Mouse (Mus musculus): ENCODE data around the gene Hal.

The Hal gene

DNA sequence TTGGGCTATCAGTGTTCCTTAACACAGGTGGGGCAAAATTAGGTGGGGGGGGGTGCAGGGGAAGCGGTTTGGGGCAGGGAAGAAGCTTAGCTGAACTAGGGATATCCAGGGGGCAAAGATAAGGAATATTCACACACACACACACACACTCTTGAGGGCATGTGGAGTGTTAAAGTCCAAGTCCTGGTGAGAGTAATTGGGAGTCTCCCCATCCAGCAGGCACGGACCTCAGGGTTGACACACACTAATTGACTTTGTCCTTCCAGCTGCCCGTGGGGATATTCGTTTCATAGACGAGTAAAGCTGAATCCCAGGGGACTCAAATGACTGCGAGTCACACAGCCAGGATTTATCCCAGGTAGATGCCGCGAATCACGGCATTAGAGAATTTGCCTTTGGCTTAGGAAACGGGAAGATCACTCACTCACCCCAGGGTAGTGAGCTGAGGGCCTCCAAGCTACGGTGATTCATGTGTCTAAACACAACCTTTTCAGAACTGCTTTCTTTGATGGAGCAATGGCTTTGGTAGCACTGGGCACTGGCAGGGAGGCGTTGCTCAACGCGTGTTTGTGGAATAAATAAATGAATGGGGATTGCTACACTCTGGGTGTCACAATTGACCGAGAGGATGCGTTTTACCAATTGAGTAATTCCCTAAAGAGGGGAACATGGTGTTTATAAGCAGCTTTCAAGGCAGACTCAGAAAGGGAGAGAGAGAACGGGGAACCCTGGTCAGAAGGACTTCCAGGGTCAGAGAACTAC lies at the start of gene Hal:
Gene Hal, plus strand, starts transcription at position 703 of the 762 bp plus-strand sequence.
- no peak for DNase-seq (ENCODE audit: low read depth)

DNA sequence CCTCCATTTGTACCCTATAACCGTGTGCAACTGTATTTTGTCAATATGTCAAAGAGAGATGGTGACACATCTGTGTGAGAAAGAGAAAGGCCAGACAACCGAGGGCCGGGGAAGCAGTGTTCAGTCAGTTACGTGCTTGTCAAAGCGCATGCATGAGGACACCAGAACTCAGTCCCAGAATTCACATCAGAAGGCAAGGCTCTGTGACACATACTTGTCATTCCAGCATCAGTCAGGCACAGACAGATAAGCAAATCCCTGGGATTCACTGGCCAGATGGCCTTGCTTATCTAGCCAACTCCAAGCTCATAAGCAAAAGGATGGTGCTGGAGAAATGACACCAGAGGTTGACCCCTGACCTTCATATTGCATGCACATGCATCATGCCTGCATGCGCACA lies 47.1 kb upstream of the Hal start:
- no peak for DNase-seq (ENCODE audit: low read depth)

DNA sequence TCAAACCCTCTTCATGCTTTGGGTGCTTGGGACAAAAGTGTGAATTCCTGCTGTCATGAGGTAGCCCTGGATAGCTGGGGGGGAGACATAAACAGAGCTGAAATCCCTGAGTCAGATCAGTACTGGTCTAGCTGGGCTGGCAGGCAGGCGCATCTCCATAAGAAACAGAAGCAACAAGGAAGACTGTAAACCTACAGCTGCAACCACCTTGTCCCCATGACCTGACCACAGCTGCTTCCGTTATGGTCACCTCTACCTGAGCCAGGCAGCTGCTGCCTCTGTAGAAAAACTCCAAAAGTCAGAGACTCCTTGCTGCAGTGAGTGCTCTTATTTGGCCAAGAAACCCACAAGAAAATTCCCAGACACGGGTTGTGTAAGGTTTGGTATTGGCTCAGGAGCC lies 46.4 kb upstream of the Hal start:
- no peak for DNase-seq (ENCODE audit: low read depth)

DNA sequence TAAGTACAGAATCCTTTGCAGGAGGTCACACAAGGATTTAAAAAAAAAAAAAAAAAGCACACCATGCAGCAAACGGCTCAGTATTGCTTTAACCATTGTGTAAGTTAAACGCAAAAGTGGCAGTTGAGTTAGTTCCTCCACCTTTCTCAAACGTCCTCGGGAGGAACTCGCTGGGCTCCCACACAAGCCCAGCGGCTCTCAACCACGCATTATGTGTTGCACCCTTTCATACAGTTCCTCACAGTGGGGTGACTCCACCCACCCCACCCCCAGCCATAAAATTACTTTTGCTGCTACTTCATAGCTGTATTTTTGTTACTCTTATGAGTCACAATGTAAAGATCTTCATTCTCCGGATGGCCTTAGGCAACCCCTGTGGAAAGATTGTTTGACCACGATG lies 44.2 kb upstream of the Hal start:
- DNase-seq (ENCODE audit: low read depth), result no peak

DNA sequence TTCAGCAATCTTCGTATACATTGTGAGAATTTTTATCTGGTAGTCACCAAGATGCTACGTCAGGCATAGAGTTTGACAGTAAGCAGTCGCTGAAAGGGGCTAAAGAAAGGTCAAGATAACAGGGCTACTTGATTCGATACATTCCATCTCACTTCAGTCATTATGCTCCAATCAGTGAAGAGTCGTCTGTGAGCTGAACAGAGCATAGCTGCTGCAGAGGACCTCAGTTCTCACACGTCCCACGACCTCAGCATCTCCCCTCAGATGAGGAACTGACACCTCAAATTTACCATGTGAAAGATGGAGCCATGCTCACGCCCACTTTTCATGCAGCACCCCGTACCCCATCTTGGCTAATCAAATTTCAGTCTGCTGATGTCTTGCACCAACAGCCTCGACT lies 41.2 kb upstream of the Hal start:
- DNase-seq (ENCODE audit: low read depth), result no peak

DNA sequence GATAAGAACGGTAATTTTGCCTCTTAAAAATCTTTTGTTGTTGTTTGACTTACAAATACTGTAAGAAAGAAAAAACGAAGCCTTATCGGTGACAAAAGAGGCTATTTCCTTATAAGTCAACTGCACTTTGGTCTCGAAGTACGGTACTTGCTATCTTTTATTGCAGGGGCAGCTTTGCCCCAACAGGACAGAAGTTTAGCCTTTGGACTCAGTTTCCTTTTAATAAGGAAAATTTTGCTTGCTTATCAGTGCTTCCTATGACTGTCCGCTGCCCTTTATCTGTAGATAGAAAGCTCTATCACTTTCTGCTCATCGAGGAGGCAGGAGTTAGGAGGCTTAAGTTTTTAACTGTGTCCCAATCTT lies 33.9 kb upstream of the Hal start:
- DNase-seq (ENCODE audit: low read depth), result no peak

DNA sequence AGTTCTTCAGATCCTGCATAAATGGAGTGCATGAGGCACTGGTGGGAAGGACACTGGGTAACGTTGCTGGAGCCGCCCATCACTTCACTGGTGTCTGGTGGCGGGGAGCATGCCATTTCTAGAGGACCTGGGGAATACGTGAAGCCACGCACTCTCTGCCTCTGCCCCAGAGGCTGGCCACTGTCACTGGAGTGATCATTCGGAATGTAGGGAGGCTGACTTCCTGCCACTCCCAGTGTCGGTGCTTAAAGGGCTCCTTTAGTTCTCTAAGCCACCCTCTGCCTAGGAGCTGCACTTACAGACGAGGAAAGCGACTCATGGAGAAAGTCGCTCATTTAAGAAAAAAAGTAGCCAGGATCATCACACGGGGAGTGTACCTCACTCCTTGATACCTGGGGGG lies 28.5 kb upstream of the Hal start:
- no peak for DNase-seq (ENCODE audit: low read depth)

DNA sequence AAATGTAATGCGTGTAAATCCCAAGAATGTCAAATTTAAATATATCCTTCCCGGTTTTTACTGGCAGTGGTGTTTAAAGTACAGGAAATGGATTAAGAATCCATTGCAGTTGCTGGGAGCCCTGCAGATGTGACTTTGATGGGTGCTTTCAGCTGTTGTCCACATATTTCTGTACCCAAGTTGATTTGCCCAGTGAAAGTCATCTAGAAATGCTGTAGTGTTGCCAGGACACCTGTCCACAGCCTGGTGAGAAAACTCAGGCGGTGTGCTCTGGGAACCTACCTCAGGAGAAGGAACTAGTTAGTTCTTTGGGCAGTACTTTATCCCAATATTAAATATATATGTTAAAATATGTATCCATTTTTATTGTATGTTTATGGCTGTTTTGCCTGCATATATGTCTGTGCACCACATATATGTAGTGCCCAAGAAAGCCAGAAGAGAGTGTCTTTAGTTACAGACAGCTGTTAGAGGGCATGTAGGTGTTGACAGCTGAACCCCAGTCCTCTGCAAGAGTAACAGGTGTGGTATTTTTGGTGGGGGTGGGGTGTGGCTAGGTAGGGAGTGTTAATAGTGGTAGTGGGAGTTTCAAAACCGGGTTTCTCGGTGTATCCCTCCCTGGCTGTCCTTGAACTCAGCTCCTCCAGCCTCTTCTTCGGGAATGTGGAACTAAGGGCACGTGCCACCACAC lies 25.7 kb upstream of the Hal start:
- DNase-seq (ENCODE audit: low read depth), result no peak

DNA sequence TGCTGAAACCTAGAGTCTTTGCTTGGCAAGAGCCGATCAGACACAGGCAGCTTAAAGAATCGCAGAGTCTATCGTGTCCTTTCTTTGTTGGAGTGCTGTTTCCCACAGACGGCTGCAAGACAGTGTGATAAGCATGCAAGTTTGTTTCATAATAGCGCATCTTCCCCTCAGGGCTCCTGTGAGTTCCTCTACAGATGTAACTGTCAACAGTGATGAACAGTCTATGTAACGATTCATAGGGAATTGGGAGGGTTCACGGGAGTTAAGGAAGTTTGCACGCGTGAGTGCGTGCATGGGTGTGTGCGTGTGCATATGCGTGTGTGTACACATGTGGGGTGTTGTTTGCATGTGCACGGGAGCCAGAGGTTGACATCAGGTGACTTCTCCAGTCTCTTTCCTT lies 25.0 kb upstream of the Hal start:
- DNase-seq (ENCODE audit: low read depth), result no peak

DNA sequence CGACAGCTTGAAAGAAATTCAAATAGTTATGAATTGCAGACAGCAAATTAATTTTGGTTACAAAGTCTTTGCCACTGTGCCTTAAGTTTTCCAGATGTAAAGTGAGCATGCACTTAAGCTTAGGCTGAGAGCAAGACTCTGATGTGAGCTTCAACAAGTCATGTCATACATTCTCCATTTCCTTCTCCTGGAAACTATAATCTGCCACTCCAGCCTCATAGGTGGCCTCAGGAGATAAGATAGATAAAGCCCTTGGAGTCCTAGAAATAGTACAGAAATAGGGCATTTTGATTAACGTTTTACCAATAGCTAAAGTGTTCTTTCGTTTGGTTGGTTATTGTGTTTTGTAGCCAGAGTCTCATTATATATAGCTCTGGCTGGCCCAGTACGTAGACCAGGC lies 21.3 kb upstream of the Hal start:
- DNase-seq (ENCODE audit: low read depth), result no peak

DNA sequence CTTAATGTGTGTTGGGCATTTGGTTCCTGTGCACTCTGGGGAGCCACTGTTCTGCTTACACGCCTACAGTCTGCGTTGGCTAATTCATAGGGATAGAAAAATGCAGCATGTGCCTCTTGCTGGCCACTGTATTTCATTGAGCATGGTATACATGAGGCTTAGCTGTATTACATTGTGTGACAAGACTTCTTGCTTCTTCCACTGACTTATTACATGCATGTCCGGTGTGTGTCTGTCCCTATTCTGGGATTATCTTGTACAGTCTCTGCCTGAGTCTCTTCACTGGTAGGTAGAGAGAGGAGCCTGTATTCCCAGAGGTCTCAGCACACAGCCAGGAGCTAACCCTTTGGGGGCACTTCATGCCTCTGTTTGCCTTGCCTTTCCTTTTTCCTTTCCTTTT lies 20.8 kb upstream of the Hal start:
- no peak for DNase-seq (ENCODE audit: low read depth)

DNA sequence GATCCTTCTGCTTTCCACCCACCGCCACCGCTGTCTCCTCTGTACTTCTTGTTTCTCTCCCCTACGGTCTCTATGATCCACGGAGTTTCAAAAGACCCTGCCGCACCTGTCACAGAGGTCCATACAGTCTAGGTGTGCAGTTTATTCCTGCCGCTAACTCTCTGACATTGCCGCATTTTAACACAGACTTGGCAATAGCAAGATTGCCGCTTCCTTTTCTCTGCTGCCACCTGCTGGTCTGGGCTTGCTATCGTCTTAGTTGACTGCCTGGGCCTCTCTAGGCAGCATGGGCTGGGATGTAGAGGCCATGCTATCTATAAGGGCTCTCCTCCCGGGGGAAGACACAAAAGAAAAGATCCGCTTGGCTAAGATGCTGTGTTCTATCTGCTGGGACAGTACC lies 17.2 kb upstream of the Hal start:
- DNase-seq (ENCODE audit: low read depth), result peak; percentile 71

DNA sequence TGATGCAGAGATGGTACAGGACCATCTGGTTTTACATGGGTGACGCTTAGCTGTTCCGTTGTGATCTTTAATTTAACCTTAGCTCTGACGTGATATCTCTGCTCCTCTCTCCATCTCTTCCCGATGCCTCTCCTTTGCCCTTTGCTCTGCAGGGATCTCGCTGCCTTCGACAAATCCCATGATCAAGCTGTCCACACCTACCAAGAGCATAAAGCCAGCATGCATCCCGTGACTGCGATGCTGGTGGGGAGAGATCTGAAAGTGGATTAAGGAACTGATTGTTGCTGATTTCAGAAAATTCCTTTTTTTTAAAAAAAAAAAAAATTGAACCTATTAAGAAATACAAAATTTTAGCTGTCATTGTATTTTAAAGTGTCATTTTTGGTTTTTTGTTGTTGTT lies 4.1 kb upstream of the Hal start:
- DNase-seq (ENCODE audit: low read depth), result no peak

DNA sequence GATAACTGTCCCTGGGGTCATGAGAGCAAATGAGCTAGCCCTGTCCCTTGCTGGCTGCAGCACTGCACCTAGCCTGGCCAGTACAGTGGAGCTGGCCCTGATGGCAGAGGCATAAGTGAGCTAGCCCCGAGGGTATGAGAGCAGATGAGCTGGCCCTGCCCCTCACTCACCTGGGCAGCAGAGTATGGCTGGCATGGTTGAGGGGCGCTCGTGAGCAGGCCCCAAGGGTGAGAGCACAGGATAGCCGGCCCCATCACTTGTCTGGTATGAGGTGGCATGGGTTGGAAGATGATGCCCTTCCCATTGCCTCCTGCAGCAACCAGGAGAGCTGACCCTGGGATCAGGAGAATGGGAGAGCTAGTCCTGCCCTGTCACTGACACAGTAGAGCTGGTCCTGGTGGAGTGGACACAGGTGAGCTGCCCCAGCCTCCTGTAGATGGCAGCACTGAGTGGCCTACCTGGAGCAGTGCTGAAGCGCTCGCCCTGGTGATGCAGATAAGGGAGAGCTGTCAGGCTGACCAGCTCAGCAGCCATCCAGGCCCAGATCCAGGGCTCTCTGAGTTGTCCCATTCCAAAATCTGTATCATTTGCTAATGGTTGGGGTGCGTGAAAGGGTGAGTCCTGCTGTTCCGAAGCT lies 3.4 kb upstream of the Hal start:
- DNase-seq (ENCODE audit: low read depth), result peak; percentile 16

DNA sequence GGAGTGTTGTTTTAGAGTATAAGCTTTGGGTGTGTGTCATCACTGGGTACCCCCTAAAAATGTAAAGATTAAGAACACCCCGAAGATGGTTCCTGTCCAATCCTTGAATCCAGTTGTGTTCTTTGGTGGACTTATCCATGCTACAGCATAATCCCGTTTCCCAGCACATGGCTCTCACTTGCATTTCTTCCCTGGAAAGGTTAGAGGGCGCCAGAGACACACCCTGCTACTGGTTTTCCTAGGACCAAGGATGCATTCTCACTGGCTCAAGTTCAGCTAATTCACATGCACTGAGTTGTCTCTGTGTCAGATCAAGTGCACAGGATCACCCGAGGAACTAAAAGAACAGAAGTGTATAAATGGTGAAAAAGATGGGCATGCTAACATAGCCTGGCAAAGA lies 1.9 kb upstream of the Hal start:
- no peak for DNase-seq (ENCODE audit: low read depth)

DNA sequence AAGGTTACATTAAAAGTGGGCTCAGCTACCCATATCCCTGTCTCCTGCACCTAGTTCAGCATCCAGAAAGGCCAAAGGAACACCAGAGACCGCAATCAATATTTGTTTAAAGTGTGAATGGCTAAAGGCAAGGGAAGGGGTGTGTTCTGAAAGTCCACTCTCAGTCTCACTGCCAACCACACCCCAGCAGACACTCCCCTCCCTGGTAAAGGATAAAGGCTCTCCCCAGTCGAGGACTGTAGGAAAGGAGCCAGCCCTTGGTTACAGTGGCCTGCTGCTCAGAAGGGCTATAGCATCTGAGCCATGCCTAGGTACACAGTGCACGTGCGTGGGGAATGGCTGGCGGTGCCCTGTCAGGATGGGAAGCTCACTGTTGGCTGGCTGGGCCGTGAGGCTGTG lies 259 bp downstream of the Hal start:
- no peak for DNase-seq (ENCODE audit: low read depth)

DNA sequence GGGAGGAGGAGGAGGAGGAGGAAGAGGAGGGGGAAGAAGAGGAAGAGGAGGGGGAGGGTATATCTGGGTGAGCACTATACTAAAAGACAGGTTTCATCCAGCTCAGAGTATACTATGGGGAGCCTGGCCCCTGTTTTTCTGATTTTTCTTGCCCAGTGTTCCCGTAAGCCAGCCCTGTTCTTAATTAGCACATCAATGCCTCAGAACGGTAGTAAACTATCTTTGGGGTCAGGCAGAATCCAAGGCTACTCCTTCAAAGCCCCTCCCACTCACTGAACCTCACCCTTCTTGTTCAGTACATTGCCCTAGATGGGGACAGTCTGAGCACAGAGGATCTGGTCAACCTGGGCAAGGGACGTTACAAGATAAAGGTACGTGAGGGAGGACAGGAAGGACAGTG lies 1.9 kb downstream of the Hal start:
- DNase-seq (ENCODE audit: low read depth), result no peak

DNA sequence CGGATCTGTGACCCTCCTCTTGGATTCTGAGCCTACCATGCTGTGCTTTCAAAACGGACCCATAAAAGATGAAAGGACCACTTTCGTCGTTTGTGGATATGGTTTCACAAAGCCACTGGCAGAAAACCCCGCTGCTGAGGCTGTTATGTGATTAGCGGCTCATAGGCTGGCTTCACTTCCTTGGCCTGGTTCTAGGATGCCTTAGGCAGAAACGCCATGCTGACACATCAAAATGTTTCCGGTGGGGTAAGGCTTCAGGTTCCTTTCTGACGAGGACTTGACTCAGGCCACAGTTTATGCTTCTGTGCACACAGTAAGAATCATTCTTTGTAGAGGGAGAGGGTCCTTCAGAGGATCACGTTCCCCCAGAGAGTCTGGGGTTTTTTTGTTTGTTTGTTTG lies 12.3 kb downstream of the Hal start:
- no peak for DNase-seq (ENCODE audit: low read depth)

DNA sequence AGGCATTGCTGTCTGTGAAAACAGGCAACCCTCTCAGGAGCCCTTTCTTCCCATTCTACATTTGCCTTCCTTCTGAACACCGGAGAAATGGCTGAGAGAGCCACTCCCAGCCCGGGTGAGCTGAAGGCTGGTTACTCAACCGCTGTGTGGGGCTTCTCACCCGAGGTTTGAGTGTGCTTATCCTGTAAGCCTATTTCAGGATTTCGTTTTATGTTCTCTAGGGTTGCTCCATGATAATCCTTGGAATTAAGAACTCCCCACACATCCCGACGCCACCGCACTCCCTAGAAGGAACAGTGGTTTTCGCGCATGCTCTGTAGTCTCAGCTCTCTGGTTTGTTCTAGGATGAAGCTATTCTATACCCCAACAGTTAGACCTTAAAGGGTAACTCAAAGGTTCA lies 12.8 kb downstream of the Hal start:
- DNase-seq (ENCODE audit: low read depth), result no peak

DNA sequence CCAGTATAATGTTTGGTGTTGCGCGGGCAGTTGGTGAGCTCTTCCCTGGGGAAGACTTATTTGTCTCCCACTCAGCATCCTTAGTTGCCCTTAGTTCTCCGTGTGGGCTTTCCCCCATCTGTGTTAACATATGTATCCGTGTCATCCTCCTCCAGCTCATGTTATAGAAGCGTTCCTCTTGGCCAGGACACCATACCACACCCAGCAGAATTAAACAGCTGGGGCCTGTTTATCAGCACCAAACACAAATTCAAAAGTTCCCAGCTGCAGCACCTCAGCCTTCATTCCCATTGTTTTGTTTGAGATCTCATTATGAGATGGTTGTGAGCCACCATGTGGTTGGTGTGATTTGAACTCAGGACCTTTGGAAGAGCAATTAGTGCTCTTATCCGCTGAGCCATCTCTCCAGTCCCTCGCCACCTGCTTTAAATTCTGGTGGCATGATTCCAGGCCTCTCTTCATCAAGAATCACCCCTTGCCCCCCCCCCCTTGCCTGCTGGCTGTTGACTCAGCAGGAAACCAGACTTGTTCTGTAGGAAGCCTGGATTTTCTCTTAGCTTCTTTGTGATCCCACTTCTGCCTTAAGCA lies 19.9 kb downstream of the Hal start:
- DNase-seq (ENCODE audit: low read depth), result no peak

DNA sequence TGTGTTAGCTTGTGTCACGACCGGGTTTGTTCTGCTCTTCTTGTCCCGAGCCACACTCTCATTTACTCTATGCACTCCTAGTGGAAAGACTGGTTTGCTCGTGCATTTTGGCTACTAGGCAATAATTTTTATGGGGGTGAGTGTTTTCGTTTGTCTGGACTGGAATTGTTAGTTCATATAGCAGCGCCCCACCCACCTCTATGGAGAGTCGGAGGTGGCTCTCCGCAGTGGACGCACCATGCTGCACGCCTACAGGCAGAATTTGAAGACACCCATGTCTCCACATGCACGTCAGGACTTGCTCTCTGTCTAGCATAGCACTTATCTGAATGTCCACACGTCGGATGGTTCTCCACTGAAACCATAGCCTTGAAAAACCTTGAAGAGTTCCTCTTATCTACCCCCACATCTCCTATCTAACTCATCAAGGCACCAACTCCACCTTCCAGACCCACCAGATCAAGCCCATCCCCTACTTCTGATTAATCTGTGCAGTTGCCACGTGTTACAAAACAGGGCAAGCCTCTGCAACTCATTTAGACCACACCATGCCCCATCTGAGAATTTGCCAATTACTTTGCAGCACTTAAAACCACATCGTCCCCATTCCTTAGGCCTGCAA lies 21.1 kb downstream of the Hal start:
- no peak for DNase-seq (ENCODE audit: low read depth)

DNA sequence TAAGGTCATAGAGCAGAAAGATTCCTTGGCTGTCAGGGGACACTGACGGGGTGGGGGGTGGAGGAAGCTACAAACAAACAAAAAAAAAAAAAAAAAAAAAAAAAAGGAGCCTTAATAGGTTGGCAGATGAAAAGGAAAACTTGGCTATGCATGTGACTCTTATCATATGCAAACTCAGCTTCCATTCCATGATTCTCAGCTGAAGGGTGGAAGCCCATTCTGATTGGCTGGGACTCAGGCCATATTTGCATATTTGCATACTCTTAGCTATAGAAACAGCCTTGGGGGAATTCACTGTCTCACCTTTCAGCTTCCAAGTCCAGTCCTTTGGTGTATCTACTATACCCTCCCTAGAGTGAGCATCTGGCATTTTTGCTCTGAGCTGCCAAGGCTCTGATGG lies 26.9 kb downstream of the Hal start:
- DNase-seq (ENCODE audit: low read depth), result peak; percentile 33

DNA sequence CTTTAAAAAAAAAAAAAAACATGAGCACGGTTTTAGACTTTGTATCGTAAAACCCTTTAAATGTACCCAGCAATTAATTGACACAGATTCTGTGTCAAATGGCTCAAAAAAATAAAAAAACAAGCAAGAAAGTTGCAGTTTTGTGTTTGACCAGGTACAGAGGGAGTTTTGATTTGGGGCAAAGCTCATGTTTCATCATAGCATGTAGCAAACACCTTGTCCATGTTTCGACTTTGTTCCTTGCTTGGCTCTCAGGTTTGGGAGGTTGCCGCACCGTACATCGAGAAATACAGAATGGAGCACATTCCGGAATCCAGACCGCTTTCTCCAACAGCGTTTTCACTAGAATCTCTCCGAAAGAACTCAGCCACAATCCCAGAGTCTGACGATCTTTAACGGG lies 27.4 kb downstream of the Hal start:
- no peak for DNase-seq (ENCODE audit: low read depth)

Data from c-Kit-positive CD71-positive TER-119-negative erythroid progenitor cells, embryonic 14.5 days (primary cell).